Mouse (Mus musculus) ovary, postnatal 36 days (tissue): ENCODE results near the gene Fam229b.

Experiments
- DNase-seq: peaks from one replicate; pipeline ENCODE4 v3.0.0; 2022; ENCODE audit warnings: low spot score, mixed read lengths

Fam229b gene

GRCm38 (mm10) chr10:39121412-39121811 lies 12.3 kb downstream of the Fam229b start:
- DNase-seq: no peak

DNA sequence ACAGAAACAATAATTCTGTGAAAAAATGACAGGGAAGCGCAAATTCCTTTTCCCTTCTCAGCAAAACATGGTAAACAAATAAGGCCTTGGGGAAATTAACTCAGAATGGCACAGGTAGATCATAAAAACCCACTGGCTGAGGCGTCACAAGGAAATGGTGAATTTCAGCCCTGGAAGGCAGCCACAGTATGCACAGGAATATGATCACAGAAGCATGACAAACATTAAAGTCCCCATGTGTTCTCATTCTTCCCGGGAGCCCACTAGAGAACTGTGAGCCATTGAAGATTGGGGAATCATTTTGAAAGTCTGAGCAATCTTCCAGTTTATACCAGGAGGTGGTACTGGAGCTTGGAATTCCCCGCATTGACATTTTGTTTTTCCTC lies 24.2 kb downstream of the Fam229b start:
- DNase-seq: no peak

DNA sequence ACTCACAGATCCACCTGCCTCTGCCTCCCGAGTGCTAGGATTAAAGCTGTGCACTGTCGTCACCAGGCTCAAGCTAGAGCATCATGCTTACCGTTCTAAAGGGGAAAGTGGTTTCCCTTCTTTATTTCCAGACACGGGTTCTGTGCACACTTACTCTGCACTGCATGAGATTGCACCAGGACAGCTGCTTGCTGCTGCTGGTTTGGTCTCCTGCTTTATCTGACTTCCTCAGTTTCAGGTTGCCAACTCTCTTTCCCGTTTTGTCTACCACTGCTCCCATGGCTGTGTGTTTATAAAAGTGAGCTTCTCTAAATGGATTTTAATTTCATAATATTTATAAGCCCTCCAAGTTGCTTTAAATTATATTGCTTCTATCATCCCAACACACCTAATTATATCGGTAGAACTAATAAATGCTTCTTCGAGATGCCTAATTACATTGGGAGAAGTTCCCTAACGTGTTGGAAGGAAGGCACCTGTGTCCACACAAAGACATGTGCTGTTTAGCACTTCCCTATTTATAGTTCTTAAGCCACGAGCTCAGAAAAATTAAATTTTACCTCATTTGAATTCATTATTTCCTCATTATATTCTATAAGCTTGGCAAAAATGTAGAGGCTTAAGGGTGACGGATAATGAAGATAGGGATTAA lies 24.8 kb downstream of the Fam229b start:
- no peak for DNase-seq

- DNase-seq: no peak
Measured at GRCm38 (mm10) chr10:39106935-39107334, 26.8 kb downstream of the Fam229b start.

- no peak for DNase-seq
Measured at GRCm38 (mm10) chr10:39106413-39106812, 27.3 kb downstream of the Fam229b start.

- no peak for DNase-seq
Measured at GRCm38 (mm10) chr10:39104803-39105449, 28.8 kb downstream of the Fam229b start.

- no peak for DNase-seq
Measured at GRCm38 (mm10) chr10:39098746-39099145, 35.0 kb downstream of the Fam229b start.

GRCm38 (mm10) chr10:39096981-39097380 lies 36.7 kb downstream of the Fam229b start:
- no peak for DNase-seq

GRCm38 (mm10) chr10:39072048-39072447 lies 61.7 kb downstream of the Fam229b start:
- no peak for DNase-seq
